Mouse (Mus musculus) midbrain, embryonic 14.5 days (tissue): ENCODE data around the gene Casq1. TPM values are rescaled to one million over a fixed set of nuclear protein-coding genes. Genes with fewer than 3 reads are reported as not detected.

Experiments used
- ATAC-seq: fragments of 200-750 bp; cut with Nextera tagmentation; 2 replicates; pipeline ENCODE4 v1.8.0; 2017; ENCODE audit warnings: moderate number of reproducible peaks, moderate library complexity; ENCODE audit not compliant: low FRiP score, low TSS enrichment
- DNase-seq: peaks from one replicate; pipeline ENCODE4 v3.0.0-alpha.2; 2015
- H3K27ac ChIP-seq: fragments of 300-500 bp; sonication (generic); replicated peaks from 2 replicates; pipeline ENCODE4 v1.5.1; 2014; ENCODE audit warnings: mild to moderate bottlenecking, low read depth, low read length, moderate library complexity
- H3K27me3 ChIP-seq: fragments of 300-500 bp; sonication (generic); 2 replicates; pipeline ENCODE4 v1.6.1; 2014; ENCODE audit warnings: low read length, control low read depth, mixed read lengths; ENCODE audit not compliant: control insufficient read depth, insufficient read depth
- H3K36me3 ChIP-seq: fragments of 300-500 bp; sonication (generic); 2 replicates; pipeline ENCODE4 v1.6.1; 2014; ENCODE audit warnings: low read length, control low read depth; ENCODE audit not compliant: control insufficient read depth, insufficient read depth
- H3K4me1 ChIP-seq: fragments of 300-500 bp; sonication (generic); 2 replicates; pipeline ENCODE4 v1.6.1; 2014; ENCODE audit warnings: mild to moderate bottlenecking, antibody characterized with exemption, low read length, control low read depth; ENCODE audit not compliant: control insufficient read depth, insufficient read depth
- H3K4me2 ChIP-seq: fragments of 300-500 bp; sonication (generic); 2 replicates; pipeline ENCODE4 v1.6.1; 2014; ENCODE audit warnings: mild to moderate bottlenecking, low read length, moderate library complexity
- H3K4me3 ChIP-seq: fragments of 300-500 bp; sonication (generic); replicated peaks from 2 replicates; pipeline ENCODE4 v1.5.1; 2014; ENCODE audit warnings: low read depth, low read length
- H3K9ac ChIP-seq: fragments of 300-500 bp; sonication (generic); replicated peaks from 2 replicates; pipeline ENCODE4 v1.6.1; 2014; ENCODE audit warnings: mild to moderate bottlenecking, low read length, moderate library complexity
- H3K9me3 ChIP-seq: fragments of 300-500 bp; sonication (generic); 2 replicates; pipeline ENCODE4 v1.6.1; 2016; ENCODE audit warnings: low read length, control low read depth, mixed read lengths; ENCODE audit not compliant: control insufficient read depth
- WGBS: fragments of 180-500 bp; shearing (Covaris S2); extraction: QIAGEN DNeasy Blood & Tissue Kit; methylation state at CpG from one replicate; pipeline ENCODE4 v1.1.7; 2014; 5-methylcytosine and 5-hydroxymethylcytosine counted together
- polyA plus RNA-seq: library from polyadenylated mRNA; unstranded; fragments of >200 nt; fragmentation: Nextera tagmentation; extraction: Ambion mirVana; gene quantifications from 2 replicates; pipeline ENCODE4 v1.2.1, GENCODE M21; 2014

Casq1 gene
- polyA plus RNA-seq, 1 experiment from 2014 or later: 2.3 TPM

DNA sequence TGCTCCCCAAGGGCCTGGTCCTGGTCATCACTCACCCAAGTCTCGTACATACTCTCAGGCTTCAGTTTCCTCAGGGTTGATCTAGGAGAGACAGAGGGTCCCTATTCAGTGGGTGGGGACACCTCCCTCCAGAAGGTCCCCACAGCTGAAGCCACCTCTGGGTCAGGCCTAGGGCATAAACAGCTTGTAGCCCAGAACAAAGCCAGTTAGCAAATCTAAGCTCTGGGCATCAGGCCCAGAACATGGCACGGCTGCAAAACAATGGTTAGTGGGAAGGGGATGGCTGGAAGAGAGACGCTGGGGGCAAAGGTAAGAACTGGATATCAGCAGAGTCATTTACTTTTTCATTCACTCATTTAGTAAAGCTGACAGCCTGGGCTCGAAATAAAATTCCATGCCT lies 5.9 kb downstream of the Casq1 start:
- 20% methylated on average over 4 of the region's 4 CpGs for WGBS
- no peaks in the 10 kb centered on the region for H3K9me3 ChIP-seq
- peak overlapping the region; percentile 41; the same call in 1 of the 2 replicates for H3K27ac ChIP-seq
- peaks cover 23% of the 10 kb centered on the region for H3K4me1 ChIP-seq
- DNase-seq (peak; percentile 54), ATAC-seq (no peak)
- no peak overlapping the region for H3K9ac ChIP-seq
- no peak overlapping the region for H3K4me2 ChIP-seq
- H3K4me3 ChIP-seq: no peak overlapping the region
- no peaks in the 10 kb centered on the region for H3K27me3 ChIP-seq
- H3K36me3 ChIP-seq: no peaks in the 10 kb centered on the region

DNA sequence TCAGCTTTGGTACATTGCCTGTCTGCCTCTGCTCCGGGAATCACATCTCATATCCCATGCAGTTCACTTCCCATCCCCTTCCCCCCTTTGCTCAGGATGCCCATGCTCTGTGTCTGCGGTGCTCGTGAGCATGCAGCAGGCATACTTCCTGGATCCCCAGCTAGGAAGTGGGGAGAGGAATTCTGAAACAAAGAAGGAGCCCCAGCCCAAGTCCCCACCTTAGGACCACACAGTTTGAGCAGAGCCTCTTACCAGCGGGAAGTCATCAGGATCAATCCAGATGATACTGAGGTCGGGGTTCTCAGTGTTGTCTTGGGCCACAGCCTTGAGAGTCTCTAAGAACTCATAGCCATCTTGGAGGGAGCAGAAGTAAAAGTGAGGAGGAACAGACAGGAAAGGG lies 6.9 kb downstream of the Casq1 start:
- no peak overlapping the region for H3K4me2 ChIP-seq
- no peaks in the 10 kb centered on the region for H3K36me3 ChIP-seq
- H3K4me1 ChIP-seq: peaks cover 17% of the 10 kb centered on the region
- 52% methylated on average over 5 of the region's 5 CpGs for WGBS
- no peaks in the 10 kb centered on the region for H3K27me3 ChIP-seq
- H3K4me3 ChIP-seq: no peak overlapping the region
- no peak overlapping the region for H3K9ac ChIP-seq
- peak overlapping the region; percentile 32; the same call in 1 of the 2 replicates for H3K27ac ChIP-seq
- DNase-seq (no peak), ATAC-seq (no peak)
- no peaks in the 10 kb centered on the region for H3K9me3 ChIP-seq

DNA sequence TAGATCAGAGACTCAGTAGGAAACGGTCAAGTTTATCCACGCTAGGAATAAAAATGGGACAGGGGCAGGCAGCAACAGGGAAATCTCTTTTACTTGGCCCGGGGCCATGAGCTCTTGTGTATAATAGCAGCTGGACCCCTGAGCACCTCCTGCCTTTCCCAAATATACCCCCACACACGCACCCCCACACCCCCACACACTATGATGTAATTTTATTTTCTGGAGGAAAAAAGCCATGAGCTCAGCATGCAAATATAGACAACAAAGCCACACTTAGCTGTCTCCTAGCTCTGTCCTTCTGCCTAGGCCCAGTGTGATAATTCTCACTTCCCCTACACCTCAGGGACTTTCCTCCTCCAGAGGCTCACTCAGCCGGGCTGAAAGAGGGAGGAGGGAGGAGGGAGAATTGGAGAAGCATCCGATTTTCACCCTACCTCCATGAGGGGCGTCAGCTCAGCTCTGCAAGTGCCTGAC lies 12.5 kb downstream of the Casq1 start:
- Histone ChIP-seq H3K27ac (peak overlapping the region; percentile 91), H3K4me1 (peaks cover 45% of the 10 kb centered on the region), H3K9me3 (no peaks in the 10 kb centered on the region), H3K4me2 (peak overlapping the region; percentile 81), H3K9ac (peak overlapping the region; percentile 98), H3K4me3 (peak overlapping the region; percentile 80), H3K36me3 (no peaks in the 10 kb centered on the region), H3K27me3 (no peaks in the 10 kb centered on the region)
- 5% methylated on average over 7 of the region's 7 CpGs for WGBS
- DNase-seq: peak; percentile 69
- ATAC-seq: 0 out of 2 replicates have a peak, but pooled peaks have one; percentile 0

DNA sequence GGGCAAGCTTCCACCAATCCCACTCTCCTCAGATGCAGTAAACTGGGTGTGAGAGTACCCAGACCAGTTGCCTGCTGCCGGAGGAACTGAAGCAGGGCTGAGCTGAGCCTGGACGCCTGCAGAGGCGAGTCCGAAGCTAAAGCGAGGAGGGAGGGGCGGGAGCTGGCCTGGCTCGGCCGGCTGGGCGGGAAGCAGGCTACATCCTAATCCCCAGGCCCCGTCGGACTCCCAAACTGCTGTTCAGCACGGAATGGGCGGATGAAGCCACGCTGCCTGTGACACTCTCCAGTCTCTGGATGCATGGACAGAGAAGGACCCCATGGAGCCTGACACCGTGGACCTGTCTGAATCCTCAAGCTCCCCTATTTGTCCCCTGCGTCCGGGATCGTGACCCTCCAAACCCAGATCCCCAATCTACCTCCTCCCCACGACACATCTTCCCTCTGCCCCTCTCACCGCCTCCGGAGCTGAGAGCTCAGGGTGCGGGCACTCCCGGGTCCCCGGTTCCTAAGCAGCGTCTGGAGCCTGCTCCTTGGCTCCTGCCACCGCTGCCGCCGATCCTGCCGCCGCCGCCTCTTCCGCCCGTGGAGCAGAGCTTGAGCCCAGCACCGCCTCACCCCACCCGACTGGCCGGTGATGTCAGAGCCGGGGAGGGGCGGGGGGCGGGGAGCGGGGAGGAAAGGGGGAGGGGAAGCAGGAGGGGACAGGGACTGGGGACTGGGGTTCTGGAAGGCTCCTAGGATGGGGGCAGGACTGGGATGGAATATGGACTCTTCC lies 13.3 kb downstream of the Casq1 start, which contains the start of gene Pea15a:
Gene Pea15a (minus strand): TSS at position 664 of the 777 bp plus-strand sequence.
- DNase-seq: peak; percentile 88
- peak; percentile 79 for ATAC-seq
- WGBS: under 1% methylated on average over 39 of the region's 40 CpGs

DNA sequence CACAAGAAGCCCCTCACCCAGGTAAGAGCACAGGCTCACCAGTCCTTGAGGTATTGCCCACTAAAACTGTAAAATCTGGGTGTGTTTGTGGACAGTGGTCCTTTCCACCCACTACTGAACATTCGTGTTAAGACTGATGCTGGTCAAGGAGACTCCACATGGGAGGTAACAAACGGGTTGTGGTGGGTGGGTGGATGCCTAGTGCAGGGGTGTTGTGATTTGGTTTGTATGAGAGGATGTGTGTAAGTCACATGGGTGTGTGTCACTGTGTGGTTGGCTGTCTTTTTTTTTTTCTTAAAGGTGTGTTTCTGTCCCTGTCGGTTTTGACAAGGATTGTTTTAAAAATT lies 14.0 kb downstream of the Casq1 start:
- peaks cover 59% of the 10 kb centered on the region for H3K4me1 ChIP-seq
- WGBS: 1% methylated on average over 3 of the region's 3 CpGs
- H3K27ac ChIP-seq: peak overlapping the region; percentile 91
- peak; percentile 35 for DNase-seq
- peak overlapping the region; percentile 81 for H3K4me2 ChIP-seq
- ATAC-seq: no peak
- peak overlapping the region; percentile 80 for H3K4me3 ChIP-seq
- H3K27me3 ChIP-seq: no peaks in the 10 kb centered on the region
- no peaks in the 10 kb centered on the region for H3K36me3 ChIP-seq
- no peaks in the 10 kb centered on the region for H3K9me3 ChIP-seq
- H3K9ac ChIP-seq: peak overlapping the region; percentile 98

More for the DNA sequence above, 13.3 kb downstream of the Casq1 start, which contains the start of gene Pea15a:
- Histone ChIP-seq H3K9me3 (no peaks in the 10 kb centered on the region), H3K27ac (peak within 1 kb of the TSS; percentile 91), H3K4me2 (peak within 1 kb of the TSS; percentile 81), H3K27me3 (no peaks in the 10 kb centered on the region), H3K36me3 (no peaks in the 10 kb centered on the region), H3K4me3 (peak within 1 kb of the TSS; percentile 80), H3K4me1 (peaks cover 53% of the 10 kb centered on the region), H3K9ac (peak within 1 kb of the TSS; percentile 98)

DNA sequence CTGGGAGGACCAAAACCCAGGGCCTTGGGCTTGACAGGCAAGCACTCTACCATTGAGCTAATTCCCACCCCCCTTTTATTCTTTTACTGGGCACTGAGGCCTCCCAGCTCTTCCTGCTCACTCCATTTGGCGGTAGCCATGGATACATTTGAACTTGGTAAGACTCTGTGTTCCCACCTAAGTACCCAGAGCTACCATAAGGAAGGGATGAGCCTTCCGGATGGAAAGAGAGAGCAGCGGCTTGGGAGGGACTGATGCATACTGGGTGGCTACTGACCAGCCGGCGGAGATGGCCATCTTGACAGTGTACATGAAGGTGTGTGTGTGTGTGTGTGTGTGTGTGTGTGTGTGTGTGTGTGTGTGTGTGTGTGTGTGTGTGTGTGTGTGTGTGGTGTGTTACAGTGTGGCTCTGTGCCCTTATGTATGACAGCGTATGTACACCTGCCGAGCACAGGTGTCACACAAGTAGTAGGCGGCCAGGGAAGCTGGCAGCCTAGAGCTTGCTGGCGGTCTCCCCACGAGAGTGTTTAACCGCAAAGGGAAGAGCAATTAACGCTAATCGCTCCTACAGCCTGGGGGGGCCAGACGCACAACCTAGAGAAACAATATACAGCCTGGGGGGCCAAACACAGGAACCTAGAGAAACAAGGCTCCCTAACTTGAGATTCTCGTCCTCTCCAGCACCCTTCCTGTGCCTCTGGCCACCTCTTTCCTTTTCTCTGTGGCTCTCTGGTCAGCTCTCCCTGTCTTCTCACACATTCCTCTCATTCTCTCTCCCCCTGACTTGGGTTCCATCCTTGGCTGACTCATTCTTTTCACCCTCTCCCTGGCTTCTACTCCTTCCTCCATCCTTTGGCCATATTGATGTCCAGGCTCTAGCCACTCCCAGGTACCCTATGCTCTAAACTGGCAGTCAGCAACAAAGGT lies 14.6 kb downstream of the Casq1 start:
- Histone ChIP-seq H3K9me3 (no peaks in the 10 kb centered on the region), H3K9ac (peak overlapping the region; percentile 98), H3K4me3 (peak overlapping the region; percentile 80), H3K4me1 (peaks cover 65% of the 10 kb centered on the region), H3K27ac (peak overlapping the region; percentile 91), H3K36me3 (peaks cover 5% of the 10 kb centered on the region), H3K27me3 (no peaks in the 10 kb centered on the region), H3K4me2 (peak overlapping the region; percentile 81)
- DNase-seq (peak; percentile 60), ATAC-seq (no peak)
- 6% methylated on average over 15 of the region's 15 CpGs for WGBS

DNA sequence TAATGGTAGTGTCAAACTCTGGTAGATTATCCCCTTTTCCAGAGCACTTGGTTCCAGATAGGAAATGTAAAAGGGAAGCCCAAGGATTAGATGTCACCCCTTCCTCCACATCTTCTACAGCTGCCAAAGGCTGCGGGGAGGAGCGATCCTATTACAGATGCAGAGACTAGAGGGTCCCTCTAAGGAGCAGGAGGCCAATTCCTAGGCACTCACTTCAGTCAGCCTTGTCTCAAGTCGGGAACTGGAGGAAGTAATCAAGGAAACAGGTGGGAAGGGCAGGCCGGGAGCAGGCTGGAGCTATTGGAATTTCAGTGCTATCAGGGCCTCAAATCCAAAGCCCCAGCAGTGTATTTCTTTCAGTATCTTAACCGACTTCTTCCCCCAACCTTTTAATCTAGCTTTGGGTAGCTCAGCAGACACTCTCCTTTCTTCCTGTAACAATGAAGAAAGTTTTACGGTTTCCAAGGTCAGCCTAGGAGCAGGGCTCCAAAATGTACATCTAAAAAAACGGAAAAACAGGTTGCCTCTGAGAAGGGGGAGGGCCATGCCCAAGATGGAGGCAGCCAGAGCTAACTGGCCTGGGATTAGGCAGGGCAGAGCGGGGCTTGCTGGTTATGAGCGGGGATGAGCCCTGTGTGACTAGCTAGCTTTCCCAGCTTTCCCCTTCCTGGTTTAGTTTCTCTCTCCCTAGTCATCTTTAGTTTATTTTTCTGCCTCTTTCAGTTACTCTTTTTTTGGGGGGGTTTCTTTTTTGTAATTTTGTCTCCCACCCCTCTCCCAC lies 15.4 kb downstream of the Casq1 start:
- no peaks in the 10 kb centered on the region for H3K9me3 ChIP-seq
- H3K9ac ChIP-seq: peak overlapping the region; percentile 98; the same call in 1 of the 2 replicates
- H3K4me1 ChIP-seq: peaks cover 68% of the 10 kb centered on the region
- H3K27ac ChIP-seq: peak overlapping the region; percentile 91
- H3K27me3 ChIP-seq: no peaks in the 10 kb centered on the region
- H3K4me2 ChIP-seq: peak overlapping the region; percentile 81
- peak overlapping the region; percentile 80 for H3K4me3 ChIP-seq
- ATAC-seq: no peak
- peak; percentile 37 for DNase-seq
- peaks cover 13% of the 10 kb centered on the region for H3K36me3 ChIP-seq
- 2% methylated on average over 9 of the region's 9 CpGs for WGBS

DNA sequence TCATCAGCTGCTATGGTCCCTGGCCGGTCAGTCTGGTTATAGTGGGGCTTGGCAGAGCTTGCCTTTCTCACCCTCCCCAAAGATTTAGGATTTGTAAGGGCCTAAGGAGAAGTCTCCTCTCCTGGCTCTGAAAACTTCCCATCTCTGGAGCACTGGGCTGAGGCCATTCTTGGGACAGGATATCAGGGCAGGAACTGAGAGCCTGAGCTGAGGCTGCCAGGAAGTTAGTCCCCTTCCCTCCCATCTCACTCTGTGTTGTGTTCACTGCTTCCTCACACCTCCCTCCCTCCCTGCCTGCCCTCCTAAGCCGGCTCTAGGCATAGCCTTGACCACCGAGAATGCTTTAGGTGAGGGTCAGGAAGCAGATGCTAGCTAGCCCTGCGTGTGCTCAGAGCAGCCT lies 16.1 kb downstream of the Casq1 start:
- Histone ChIP-seq H3K4me2 (peak overlapping the region; percentile 81), H3K9ac (peak overlapping the region; percentile 98; the same call in 1 of the 2 replicates), H3K36me3 (peaks cover 20% of the 10 kb centered on the region), H3K9me3 (no peaks in the 10 kb centered on the region), H3K27me3 (no peaks in the 10 kb centered on the region), H3K27ac (peak overlapping the region; percentile 91), H3K4me1 (peaks cover 68% of the 10 kb centered on the region), H3K4me3 (peak overlapping the region; percentile 80)
- WGBS: 0% methylated on average over 4 of the region's 4 CpGs
- ATAC-seq: no peak
- DNase-seq: peak; percentile 29
